Comparison of ENCODE assay signal across 26 mouse cellular contexts in the genomic region with DNA sequence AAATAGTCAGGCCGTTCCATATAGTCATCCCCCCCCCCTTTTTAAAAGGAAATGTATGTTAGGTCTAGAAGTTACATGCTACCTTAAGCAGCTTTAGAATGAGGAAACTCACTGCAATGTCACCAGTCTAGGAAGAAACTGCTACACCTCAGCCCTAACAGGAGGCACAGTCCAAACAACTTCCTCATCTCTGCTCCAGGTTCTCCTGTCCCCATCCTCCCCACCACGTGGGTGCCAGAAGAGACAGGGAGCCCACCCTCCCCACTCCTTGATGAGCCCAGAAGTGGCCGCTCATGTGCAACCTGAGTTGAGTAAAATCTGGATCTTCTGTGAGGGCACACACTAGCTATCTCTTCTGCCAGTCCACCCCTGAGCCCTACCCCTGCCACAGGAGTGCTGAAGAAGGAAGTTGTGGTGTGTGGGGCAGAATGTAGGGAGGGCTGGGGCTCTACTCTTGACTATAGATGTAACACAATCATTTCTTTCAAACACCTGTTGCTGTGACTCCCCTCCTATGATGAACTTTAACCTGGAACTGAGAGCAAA.
"Had no signal": no experiment of that assay in that cellular context is flagged by ENCODE, and none has a peak within 500 bp of the region (broad histone marks: within the 10 kb centered on the region; RNA-seq: fewer than 3 reads in every experiment).

No protein-coding gene starts in this region.

- H3K27me3 ChIP-seq: heart, embryonic 15.5 days; hindbrain, embryonic 12.5 days; intestine, embryonic 15.5 days; limb, embryonic 15.5 days; liver, embryonic 12.5 days had no signal

- H3K4me1 ChIP-seq: heart, embryonic 10.5 days; heart, embryonic 13.5 days; heart, embryonic 15.5 days; hindbrain, embryonic 10.5 days; hindbrain, embryonic 12.5 days; intestine, embryonic 15.5 days; kidney, embryonic 15.5 days; limb, embryonic 13.5 days; limb, embryonic 15.5 days; liver, embryonic 12.5 days had no signal

- ATAC-seq: hindbrain, embryonic 16.5 days; inflammation-experienced regulatory T-cells, adult 6 months; intestine, embryonic 15.5 days; intestine, postnatal 0 days; liver, embryonic 12.5 days had no signal

- DNase-seq: gastrocnemius, postnatal 25 days; heart, postnatal 14 days; heart, postnatal 36 days; kidney, adult 2 months; kidney, adult 9 months; kidney, postnatal 14 days; kidney, postnatal 36 days; layer of hippocampus, adult 9-11 months; layer of hippocampus, postnatal 36 days; left cerebral cortex, postnatal 4 days had no signal

- H3K9me3 ChIP-seq: heart, embryonic 10.5 days; heart, embryonic 13.5 days; heart, embryonic 15.5 days; hindbrain, embryonic 10.5 days; hindbrain, embryonic 12.5 days; intestine, embryonic 15.5 days; kidney, embryonic 15.5 days; limb, embryonic 13.5 days; limb, embryonic 15.5 days; liver, embryonic 12.5 days had no signal

- H3K9ac ChIP-seq: heart, embryonic 13.5 days; heart, embryonic 15.5 days; hindbrain, embryonic 12.5 days; hindbrain, embryonic 14.5 days; intestine, embryonic 15.5 days; kidney, embryonic 15.5 days; limb, embryonic 13.5 days; limb, embryonic 15.5 days; liver, embryonic 12.5 days; liver, embryonic 14.5 days had no signal

- H3K4me2 ChIP-seq: heart, embryonic 13.5 days; heart, embryonic 15.5 days; hindbrain, embryonic 12.5 days; hindbrain, embryonic 14.5 days; intestine, embryonic 15.5 days; kidney, embryonic 15.5 days; limb, embryonic 13.5 days; limb, embryonic 15.5 days; liver, embryonic 12.5 days had no signal

- H3K36me3 ChIP-seq: heart, embryonic 10.5 days; heart, embryonic 13.5 days; heart, embryonic 15.5 days; hindbrain, embryonic 10.5 days; hindbrain, embryonic 12.5 days; intestine, embryonic 15.5 days; kidney, embryonic 15.5 days; limb, embryonic 13.5 days; limb, embryonic 15.5 days; liver, embryonic 12.5 days had no signal

- H3K27ac ChIP-seq: heart, embryonic 10.5 days; heart, embryonic 13.5 days; heart, embryonic 15.5 days; hindbrain, embryonic 10.5 days; hindbrain, embryonic 12.5 days; hindbrain, embryonic 14.5 days; intestine, embryonic 15.5 days; kidney, embryonic 15.5 days; kidney, postnatal 0 days; limb, embryonic 13.5 days; limb, embryonic 15.5 days; liver, embryonic 12.5 days; liver, embryonic 14.5 days had no signal

- H3K4me3 ChIP-seq: heart, embryonic 10.5 days; heart, embryonic 13.5 days; heart, embryonic 15.5 days; hindbrain, embryonic 10.5 days; hindbrain, embryonic 12.5 days; intestine, embryonic 15.5 days; kidney, embryonic 15.5 days; limb, embryonic 13.5 days; limb, embryonic 15.5 days; liver, embryonic 12.5 days had no signal
